Mouse (Mus musculus): ENCODE data around the gene Kptn.

Gene Kptn

GRCm38 (mm10) chr7:16117100-16117499 lies 2.6 kb upstream of the Kptn start:
- DNase-seq (ENCODE audit: low spot score in 2 of 2), result no peak

DNA sequence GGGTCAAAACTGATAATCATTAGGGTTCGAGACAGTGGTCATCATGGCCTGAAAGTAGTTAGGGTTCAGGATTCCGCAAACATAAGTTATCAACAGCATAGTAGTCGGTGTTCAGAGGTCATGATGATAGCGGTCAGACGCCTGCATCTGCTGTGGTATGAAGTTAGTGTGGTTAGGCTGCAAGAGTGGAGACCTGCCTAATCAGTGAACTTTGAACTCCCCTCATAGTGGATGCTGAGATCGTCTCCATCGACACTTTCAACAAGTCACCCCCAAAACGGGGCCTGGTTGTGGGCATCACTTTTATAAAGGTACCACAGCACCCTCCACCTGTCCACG lies 536 bp downstream of the Kptn start:
- DNase-seq (ENCODE audit: low spot score in 2 of 2), result no peak

- no peak for DNase-seq (ENCODE audit: low spot score in 2 of 2)
These were observed 6.1 kb downstream of the Kptn start for GRCm38 (mm10) chr7:16125829-16126228.

DNA sequence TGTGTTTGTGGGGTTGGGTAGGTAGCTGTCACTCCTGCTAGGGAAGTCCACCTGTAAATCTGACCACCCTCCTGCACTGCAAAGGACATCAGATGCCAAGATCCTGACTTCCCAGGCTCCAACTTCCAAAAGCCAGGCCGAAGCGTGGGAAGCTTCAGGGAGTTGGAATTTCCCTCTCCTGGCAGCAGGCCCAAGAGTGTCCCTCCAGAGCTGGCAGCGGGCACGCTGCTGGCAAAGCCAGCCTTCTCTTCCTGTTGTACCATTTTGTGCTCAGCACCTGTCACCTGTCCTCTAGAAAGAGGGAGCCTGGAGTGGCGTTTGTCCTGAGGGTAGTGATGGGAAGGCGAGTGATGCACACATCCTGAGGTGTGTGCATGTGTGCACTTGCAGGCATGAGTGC lies 8.6 kb downstream of the Kptn start:
- no peak for DNase-seq (ENCODE audit: low spot score in 2 of 2)

DNA sequence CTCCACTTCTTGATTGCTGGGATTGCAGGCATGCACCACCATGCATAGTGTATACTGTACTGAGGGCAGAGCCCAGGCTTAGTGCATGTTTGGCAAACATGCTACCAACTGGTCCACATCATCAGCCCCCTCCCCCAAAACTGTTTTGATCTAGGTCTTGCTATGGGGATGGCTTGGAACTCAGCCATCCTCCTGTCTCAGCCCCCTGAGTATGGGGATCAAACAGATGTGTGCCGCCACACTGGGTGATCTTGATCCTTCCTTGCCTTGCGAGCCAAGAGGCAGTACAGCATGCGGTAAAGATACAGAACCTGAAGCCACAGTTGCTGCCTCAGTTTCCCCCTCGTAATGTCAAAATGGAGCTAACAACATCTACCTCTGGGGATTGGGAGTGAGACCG lies 9.2 kb downstream of the Kptn start:
- DNase-seq (ENCODE audit: low spot score in 2 of 2), result no peak

DNA sequence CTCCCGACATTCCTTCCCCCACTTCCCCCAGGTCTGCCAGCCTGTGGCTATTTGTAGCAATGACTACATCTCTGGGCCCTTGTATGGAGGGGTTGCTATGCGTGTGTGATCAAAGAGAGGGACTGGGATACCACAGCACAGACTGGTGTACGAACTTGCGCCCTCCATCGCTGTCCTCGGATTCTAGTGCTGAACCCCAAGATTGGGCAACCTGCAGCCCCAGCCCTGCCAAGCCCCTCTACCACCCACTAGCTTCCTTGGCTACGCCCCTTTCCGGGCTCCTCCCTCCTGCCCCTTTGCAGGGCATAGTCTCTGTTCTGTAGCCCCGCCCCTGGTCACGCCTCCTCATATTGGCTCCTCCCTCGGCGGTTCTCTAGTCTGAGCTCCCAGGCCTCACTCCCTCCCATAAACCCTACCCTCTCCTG lies 9.7 kb downstream of the Kptn start, which contains the start of gene Slc8a2:
Slc8a2 (plus strand) TSS at position 406 of the 425 bp plus-strand sequence.
- DNase-seq (ENCODE audit: low spot score in 2 of 2), result peak in 1 of 2 experiments; percentile 74

GRCm38 (mm10) chr7:16129846-16130691 lies 10.4 kb downstream of the Kptn start:
- no peak for DNase-seq (ENCODE audit: low spot score in 2 of 2)

DNA sequence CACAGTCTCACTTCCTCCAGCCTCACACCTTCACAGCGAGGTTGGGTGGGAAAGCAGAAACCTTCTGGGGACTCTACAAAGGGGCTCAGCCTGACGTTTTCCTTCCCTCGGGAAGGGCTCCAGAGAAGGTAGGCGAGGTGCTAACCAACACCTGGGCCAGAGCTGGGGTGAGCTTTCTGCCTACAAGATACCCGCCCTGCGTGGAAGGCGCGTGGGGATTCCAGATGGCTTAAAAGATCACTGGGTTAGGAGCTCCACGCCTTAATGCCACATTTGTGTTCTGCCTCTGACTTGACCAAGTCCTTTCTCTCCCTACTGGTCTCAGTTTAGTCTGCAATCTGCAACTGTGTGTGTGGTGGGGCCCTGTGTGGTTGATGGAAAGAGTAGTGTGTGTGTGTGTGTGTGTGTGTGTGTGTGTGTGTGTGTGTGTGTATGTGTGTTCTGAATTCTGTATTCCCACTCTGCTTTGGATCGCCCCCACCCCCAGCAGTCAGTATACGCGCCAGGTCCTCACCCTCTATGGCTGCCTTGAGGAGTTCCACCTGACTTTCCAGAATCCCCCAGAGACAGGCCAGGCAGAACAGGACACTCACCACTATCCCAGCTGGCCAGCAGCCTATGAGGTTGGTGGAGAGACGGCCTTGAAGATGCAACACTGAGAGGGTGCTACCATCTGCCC lies 11.4 kb downstream of the Kptn start:
- no peak for DNase-seq (ENCODE audit: low spot score in 2 of 2)

DNA sequence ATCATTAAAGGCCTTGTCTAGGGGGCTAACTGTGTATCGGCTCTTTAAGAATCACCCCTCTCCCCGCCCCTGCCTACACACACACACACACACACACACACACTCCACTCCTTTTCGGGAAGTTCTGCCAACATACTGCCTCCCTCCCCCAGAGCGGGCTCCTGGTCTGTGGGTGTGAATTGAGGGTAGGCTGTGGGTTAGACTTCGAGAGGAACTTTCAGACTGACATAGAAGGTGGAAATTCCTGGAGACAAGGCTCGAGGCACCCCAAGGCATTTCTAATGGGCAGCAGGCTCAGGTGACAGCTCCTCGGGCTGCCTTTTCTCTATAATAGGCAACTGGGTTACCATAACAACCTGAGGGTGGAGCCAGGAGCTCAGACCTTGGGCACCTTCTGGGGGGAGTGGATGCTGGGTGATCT lies 12.5 kb downstream of the Kptn start:
- no peak for DNase-seq (ENCODE audit: low spot score in 2 of 2)

GRCm38 (mm10) chr7:16132926-16133325 lies 13.2 kb downstream of the Kptn start:
- no peak for DNase-seq (ENCODE audit: low spot score in 2 of 2)

DNA sequence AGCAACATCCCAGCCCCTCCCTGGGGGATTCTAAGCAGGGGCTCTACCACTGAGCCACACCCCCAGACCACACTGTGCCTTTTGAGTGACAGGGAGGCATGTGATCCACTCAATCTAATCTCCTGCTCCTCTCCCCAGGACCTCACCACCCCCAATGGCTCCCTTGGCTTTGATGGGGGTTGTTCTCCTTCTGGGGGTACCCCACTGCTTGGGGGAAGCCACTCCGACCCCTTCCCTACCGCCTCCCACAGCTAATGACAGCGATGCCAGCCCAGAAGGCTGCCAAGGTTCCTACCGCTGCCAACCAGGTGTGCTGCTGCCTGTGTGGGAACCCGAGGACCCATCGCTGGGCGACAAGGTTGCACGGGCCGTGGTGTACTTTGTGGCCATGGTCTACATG lies 14.0 kb downstream of the Kptn start:
- no peak for DNase-seq (ENCODE audit: low spot score in 2 of 2)

GRCm38 (mm10) chr7:16134951-16135392 lies 15.3 kb downstream of the Kptn start:
- DNase-seq (ENCODE audit: low spot score in 2 of 2), result no peak

GRCm38 (mm10) chr7:16146489-16147410 lies 27.1 kb downstream of the Kptn start:
- no peak for DNase-seq (ENCODE audit: low spot score in 2 of 2)

DNA sequence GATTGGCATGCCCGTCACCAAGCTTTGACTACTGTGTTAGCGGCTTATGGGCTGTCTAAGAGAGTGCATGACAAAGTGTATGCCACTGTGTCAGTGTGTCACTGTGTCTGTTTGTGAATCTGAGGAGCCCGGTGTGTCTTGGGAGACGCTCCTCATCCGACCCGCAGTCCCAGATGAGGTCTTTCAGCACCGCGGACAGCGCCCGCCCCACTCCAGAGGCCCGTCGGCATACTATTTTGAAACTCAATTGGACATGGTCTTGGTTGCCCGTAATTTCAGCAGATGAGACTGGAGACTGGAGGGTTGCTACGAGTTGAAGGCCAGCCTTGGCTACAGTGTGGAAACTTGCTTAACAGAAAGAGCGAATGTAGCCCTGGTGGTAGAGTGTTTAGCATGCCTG lies 27.9 kb downstream of the Kptn start:
- DNase-seq (ENCODE audit: low spot score in 2 of 2), result peak; percentile 37 to 78

- no peak for DNase-seq (ENCODE audit: low spot score in 2 of 2)
These were observed 29.5 kb downstream of the Kptn start for GRCm38 (mm10) chr7:16149241-16149640.

GRCm38 (mm10) chr7:16150191-16151145 lies 30.8 kb downstream of the Kptn start:
- no peak for DNase-seq (ENCODE audit: low spot score in 2 of 2)

- DNase-seq (ENCODE audit: low spot score in 2 of 2), result peak; percentile 37 to 64
These were observed 33.8 kb downstream of the Kptn start for GRCm38 (mm10) chr7:16153522-16153921.

- no peak for DNase-seq (ENCODE audit: low spot score in 2 of 2)
These were observed 35.6 kb downstream of the Kptn start for GRCm38 (mm10) chr7:16155132-16155872.

DNA sequence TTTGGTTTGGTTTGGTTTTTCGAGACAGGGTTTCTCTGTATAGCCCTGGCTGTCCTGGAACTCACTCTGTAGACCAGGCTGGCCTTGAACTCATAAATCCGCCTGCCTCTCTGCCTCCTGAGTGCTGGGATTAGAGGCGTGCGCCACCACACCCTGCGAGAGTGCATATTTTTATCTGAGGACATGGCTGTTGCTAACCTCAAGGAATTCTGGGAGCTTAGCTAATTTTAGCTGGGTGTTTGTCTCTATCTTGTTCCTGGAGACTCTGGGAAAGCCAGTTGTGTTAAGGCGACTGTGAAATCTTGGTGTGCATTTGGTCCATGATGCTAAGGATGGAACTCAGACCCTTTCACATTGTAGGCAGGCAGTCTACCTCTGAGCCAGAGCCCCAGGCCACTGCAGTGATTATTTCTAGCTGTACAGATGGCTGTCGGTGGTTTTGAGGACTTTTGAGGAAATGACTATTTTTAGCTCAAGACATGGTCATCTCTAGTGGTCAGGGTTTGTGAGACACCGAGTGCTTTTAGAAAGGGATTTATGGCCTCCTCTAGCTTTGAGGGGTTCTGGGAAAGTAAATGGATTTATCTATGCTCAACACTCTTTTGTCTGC lies 36.5 kb downstream of the Kptn start:
- DNase-seq (ENCODE audit: low spot score in 2 of 2), result no peak

- DNase-seq (ENCODE audit: low spot score in 2 of 2), result no peak
These were observed 39.0 kb downstream of the Kptn start for GRCm38 (mm10) chr7:16158735-16159134.
